Mouse (Mus musculus): ENCODE data around the gene Adamts2.

GRCm38 (mm10) chr11:50622238-50622726 is 20.4 kb downstream of the Adamts2 start:
- no peak for TF ChIP-seq CTCF (IDR thresholded peaks at IDR 0.05; ENCODE audit: low read depth, low read length)
- TF ChIP-seq POLR2A (IDR thresholded peaks at IDR 0.05; ENCODE audit: insufficient read depth, low read length): no peak
- TF ChIP-seq EP300 (IDR thresholded peaks at IDR 0.05; ENCODE audit: insufficient read depth, low read depth, low read length): no peak
